Mouse (Mus musculus) pancreas, adult 10 weeks (tissue): ENCODE results near the gene Ttll11. TPM values are rescaled to one million over a fixed set of nuclear protein-coding genes. Genes with fewer than 3 reads are reported as not detected.

Experiments used
- polyA plus RNA-seq: library from polyadenylated mRNA; stranded (reverse); fragments of 350-450 nt; fragmentation: Illumina TruSeq; extraction: RNeasy Lipid Tissue Mini Kit (QIAGEN cat#74804); gene quantifications from one replicate; pipeline ENCODE4 v1.2.3, GENCODE M21; 2015; ENCODE audit warnings: low read depth, low replicate concordance; ENCODE audit not compliant: insufficient read depth

The Ttll11 gene
- polyA plus RNA-seq = not detected

DNA sequence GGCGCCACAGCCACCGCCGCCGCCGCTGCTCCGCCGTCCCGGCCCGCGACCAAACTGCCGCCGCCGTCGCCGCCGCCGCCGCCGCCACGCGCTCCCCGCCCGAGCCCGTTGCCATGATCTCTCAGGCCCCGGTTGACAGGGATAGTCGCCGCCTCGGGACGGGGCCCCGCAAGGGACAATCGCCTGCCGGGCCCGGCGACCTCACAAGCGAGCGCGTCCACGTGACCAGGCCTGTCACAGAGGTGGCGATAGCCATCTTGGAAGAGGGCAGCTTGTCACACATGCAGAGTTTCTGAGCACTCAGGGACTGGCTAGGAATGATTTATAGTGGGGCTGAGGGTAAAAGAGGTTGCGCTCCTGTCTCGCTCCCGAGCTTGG, at the start of gene Ttll11:
Gene Ttll11, minus strand, starts transcription at position 270 of the 378 bp plus-strand sequence.

Other genes starting within 250 kb of the Ttll11 start
- gene Ndufa8, start 69.5 kb upstream of the Ttll11 start, polyA plus RNA-seq = 24.8 TPM
- gene Morn5, start 69.5 kb upstream of the Ttll11 start, polyA plus RNA-seq = not detected
- 3.2 TPM for gene Lhx6, start 125.5 kb upstream of the Ttll11 start, polyA plus RNA-seq
- gene Mrrf, start 156.5 kb upstream of the Ttll11 start, polyA plus RNA-seq = 3.9 TPM
- gene Rbm18, start 156.9 kb upstream of the Ttll11 start, polyA plus RNA-seq = 7.5 TPM